Mouse (Mus musculus) myocyte (in vitro differentiated cells): ENCODE measurements at regions not wholly inside any gene's neighbourhood (a gene's known extent, or its start where the extent isn't known, plus 50 kb on each side); places are given as distances from the start of the nearest gene placed in this dataset.

Experiments used
- H3K27me3 ChIP-seq: one replicate; pipeline ENCODE4 v1.6.1; 2011; ENCODE audit not compliant: control insufficient read depth, insufficient read depth, insufficient read length
- H3K36me3 ChIP-seq: one replicate; pipeline ENCODE4 v1.6.1; 2011; ENCODE audit not compliant: control insufficient read depth, insufficient read depth
- H3K4me2 ChIP-seq: one replicate; pipeline ENCODE4 v1.6.1; 2011; ENCODE audit warnings: low read depth, control low read depth
- H3K4me3 ChIP-seq: one replicate; pipeline ENCODE4 v1.5.1; 2011; ENCODE audit warnings: mild to moderate bottlenecking, control low read depth, moderate library complexity
- H3K79me2 ChIP-seq: one replicate; pipeline ENCODE4 v1.6.1; 2011; ENCODE audit not compliant: control insufficient read depth, insufficient read depth
- H3ac ChIP-seq: one replicate; pipeline ENCODE4 v1.6.1; 2011; ENCODE audit not compliant: control insufficient read depth, insufficient read length
- CEBPB ChIP-seq: IDR thresholded peaks from 2 replicates; pipeline ENCODE4 v1.6.1; 2011; ENCODE audit warnings: mild to moderate bottlenecking, moderate library complexity; ENCODE audit not compliant: poor library complexity, insufficient read depth, severe bottlenecking
- E2F4 ChIP-seq: IDR thresholded peaks from one replicate; pipeline ENCODE4 v1.6.1; 2011; ENCODE audit warnings: mild to moderate bottlenecking, control low read depth, moderate library complexity; ENCODE audit not compliant: insufficient read depth
- MAX ChIP-seq: IDR thresholded peaks from one replicate; pipeline ENCODE4 v1.6.1; 2011; ENCODE audit warnings: low read depth, mild to moderate bottlenecking, control low read depth
- MYOD1 ChIP-seq, 3 experiments: IDR thresholded peaks; one replicate each; pipeline ENCODE4 v1.6.1; 2011; ENCODE audit warnings: control low read depth in 2 of 3, low read depth in 2 of 3, mild to moderate bottlenecking in 2 of 3, moderate library complexity in 1 of 3; ENCODE audit not compliant: insufficient read length in 2 of 3, control insufficient read depth in 1 of 3
- MYOG ChIP-seq, 3 experiments: IDR thresholded peaks; one replicate each; pipeline ENCODE4 v1.6.1; 2011; ENCODE audit warnings: control low read depth in 2 of 3, low read depth in 2 of 3, mild to moderate bottlenecking in 2 of 3; ENCODE audit not compliant: insufficient read length in 2 of 3, control insufficient read depth in 1 of 3, insufficient read depth in 1 of 3
- POLR2A ChIP-seq: IDR thresholded peaks from one replicate; pipeline ENCODE4 v1.6.1; 2011; ENCODE audit warnings: low read depth, mild to moderate bottlenecking, control low read depth, moderate library complexity; ENCODE audit not compliant: insufficient read length
- POLR2AphosphoS2 ChIP-seq: IDR thresholded peaks from one replicate; pipeline ENCODE4 v1.6.1; 2011; ENCODE audit warnings: low read depth, control low read depth; ENCODE audit not compliant: insufficient read length
- REST ChIP-seq: IDR thresholded peaks from one replicate; pipeline ENCODE4 v1.6.1; 2011; ENCODE audit warnings: mild to moderate bottlenecking, control low read depth, moderate library complexity; ENCODE audit not compliant: insufficient read depth, insufficient read length
- SRF ChIP-seq: IDR thresholded peaks from one replicate; pipeline ENCODE4 v1.6.1; 2011; ENCODE audit warnings: low read depth; ENCODE audit not compliant: control insufficient read depth, insufficient read length
- TCF12 ChIP-seq: IDR thresholded peaks from one replicate; pipeline ENCODE4 v1.6.1; 2011; ENCODE audit warnings: mild to moderate bottlenecking, control low read depth; ENCODE audit not compliant: poor library complexity, insufficient read depth, severe bottlenecking
- TCF3 ChIP-seq: IDR thresholded peaks from one replicate; pipeline ENCODE4 v1.6.1; 2011; ENCODE audit warnings: low read depth, control low read depth; ENCODE audit not compliant: insufficient read length
- USF1 ChIP-seq: IDR thresholded peaks from one replicate; pipeline ENCODE4 v1.6.1; 2011; ENCODE audit warnings: low read depth, mild to moderate bottlenecking, control low read depth, moderate library complexity

- H3K4me3 ChIP-seq, result no peak overlapping the region
- no peaks in the 10 kb centered on the region for H3K36me3 ChIP-seq
- H3K4me2 ChIP-seq, result peak overlapping the region; percentile 10
- no peak overlapping the region for H3ac ChIP-seq
- TF ChIP-seq POLR2A, result no peak
- H3K27me3 ChIP-seq, result no peaks in the 10 kb centered on the region
- no peaks in the 10 kb centered on the region for H3K79me2 ChIP-seq
Measured at GRCm38 (mm10) chr12:73491370-73491769, 54.8 kb downstream of the Tmem30b start.

GRCm38 (mm10) chr12:73482858-73483257, 63.3 kb downstream of the Tmem30b start:
- H3ac ChIP-seq, result no peak overlapping the region
- H3K4me2 ChIP-seq, result no peak overlapping the region
- H3K27me3 ChIP-seq, result no peaks in the 10 kb centered on the region
- no peak overlapping the region for H3K4me3 ChIP-seq
- H3K79me2 ChIP-seq, result no peaks in the 10 kb centered on the region
- TF ChIP-seq USF1 (no peak), TCF3 (no peak), POLR2A (no peak), SRF (no peak), MAX (no peak), REST (no peak), POLR2AphosphoS2 (no peak), E2F4 (no peak), TCF12 (no peak), CEBPB (no peak), MYOG (IDR thresholded peaks at IDR 0.05; ENCODE audit: control insufficient read depth in 1 of 3, insufficient read depth in 1 of 3, insufficient read length in 2 of 3, low read depth in 2 of 3) (no peak), MYOD1 (IDR thresholded peaks at IDR 0.05; ENCODE audit: control insufficient read depth in 1 of 3, insufficient read length in 2 of 3, low read depth in 2 of 3) (no peak)
- no peaks in the 10 kb centered on the region for H3K36me3 ChIP-seq

GRCm38 (mm10) chr12:73482275-73482674, 63.9 kb downstream of the Tmem30b start:
- no peaks in the 10 kb centered on the region for H3K27me3 ChIP-seq
- H3K4me3 ChIP-seq, result no peak overlapping the region
- TF ChIP-seq SRF (no peak), MYOD1 (IDR thresholded peaks at IDR 0.05; ENCODE audit: control insufficient read depth in 1 of 3, insufficient read length in 2 of 3, low read depth in 2 of 3) (no peak), MAX (no peak), POLR2A (no peak), POLR2AphosphoS2 (no peak), USF1 (no peak), TCF12 (no peak)
- no peak overlapping the region for H3K4me2 ChIP-seq
- no peaks in the 10 kb centered on the region for H3K36me3 ChIP-seq
- H3ac ChIP-seq, result no peak overlapping the region
- no peaks in the 10 kb centered on the region for H3K79me2 ChIP-seq

GRCm38 (mm10) chr12:73481705-73482104, 64.5 kb downstream of the Tmem30b start:
- no peaks in the 10 kb centered on the region for H3K79me2 ChIP-seq
- no peaks in the 10 kb centered on the region for H3K27me3 ChIP-seq

GRCm38 (mm10) chr12:73481165-73481564, 65.0 kb downstream of the Tmem30b start:
- TF ChIP-seq POLR2A (no peak), REST (no peak), MAX (no peak)
- H3K27me3 ChIP-seq, result no peaks in the 10 kb centered on the region
- no peak overlapping the region for H3ac ChIP-seq
- no peak overlapping the region for H3K4me3 ChIP-seq
- no peaks in the 10 kb centered on the region for H3K79me2 ChIP-seq
- peak overlapping the region; percentile 68 for H3K4me2 ChIP-seq
- H3K36me3 ChIP-seq, result no peaks in the 10 kb centered on the region

More at GRCm38 (mm10) chr12:73481705-73482104, 64.5 kb downstream of the Tmem30b start:
- no peak overlapping the region for H3K4me2 ChIP-seq
- H3ac ChIP-seq, result no peak overlapping the region
- no peak overlapping the region for H3K4me3 ChIP-seq
- TF ChIP-seq REST (no peak), TCF3 (no peak), MAX (no peak), POLR2AphosphoS2 (no peak), USF1 (no peak), POLR2A (no peak), SRF (no peak), MYOG (IDR thresholded peaks at IDR 0.05; ENCODE audit: control insufficient read depth in 1 of 3, insufficient read depth in 1 of 3, insufficient read length in 2 of 3, low read depth in 2 of 3) (no peak)
- H3K36me3 ChIP-seq, result no peaks in the 10 kb centered on the region

GRCm38 (mm10) chr12:73480610-73480971, 65.6 kb downstream of the Tmem30b start:
- TF ChIP-seq REST, result no peak
- TF ChIP-seq USF1, result peak; percentile 77
- no peaks in the 10 kb centered on the region for H3K79me2 ChIP-seq
- H3K4me3 ChIP-seq, result no peak overlapping the region
- H3ac ChIP-seq, result no peak overlapping the region
- no peaks in the 10 kb centered on the region for H3K36me3 ChIP-seq
- H3K27me3 ChIP-seq, result no peaks in the 10 kb centered on the region
- peak overlapping the region; percentile 68 for H3K4me2 ChIP-seq
